Mouse (Mus musculus) myocyte (in vitro differentiated cells): ENCODE measurements around the gene Zfp775. TPM values are rescaled to one million over a fixed set of nuclear protein-coding genes. Genes with fewer than 3 reads are reported as not detected.

ENCODE experiments used
- H3K27me3 ChIP-seq: one replicate; pipeline ENCODE4 v1.6.1; 2011; ENCODE audit not compliant: control insufficient read depth, insufficient read depth, insufficient read length
- H3K36me3 ChIP-seq: one replicate; pipeline ENCODE4 v1.6.1; 2011; ENCODE audit not compliant: control insufficient read depth, insufficient read depth
- H3K4me2 ChIP-seq: one replicate; pipeline ENCODE4 v1.6.1; 2011; ENCODE audit warnings: low read depth, control low read depth
- H3K4me3 ChIP-seq: one replicate; pipeline ENCODE4 v1.5.1; 2011; ENCODE audit warnings: mild to moderate bottlenecking, control low read depth, moderate library complexity
- H3K79me2 ChIP-seq: one replicate; pipeline ENCODE4 v1.6.1; 2011; ENCODE audit not compliant: control insufficient read depth, insufficient read depth
- H3ac ChIP-seq: one replicate; pipeline ENCODE4 v1.6.1; 2011; ENCODE audit not compliant: control insufficient read depth, insufficient read length
- CEBPB ChIP-seq: IDR thresholded peaks from 2 replicates; pipeline ENCODE4 v1.6.1; 2011; ENCODE audit warnings: mild to moderate bottlenecking, moderate library complexity; ENCODE audit not compliant: poor library complexity, insufficient read depth, severe bottlenecking
- MYOD1 ChIP-seq, 3 experiments: IDR thresholded peaks; one replicate each; pipeline ENCODE4 v1.6.1; 2011; ENCODE audit warnings: control low read depth in 2 of 3, low read depth in 2 of 3, mild to moderate bottlenecking in 2 of 3, moderate library complexity in 1 of 3; ENCODE audit not compliant: insufficient read length in 2 of 3, control insufficient read depth in 1 of 3
- MYOG ChIP-seq, 3 experiments: IDR thresholded peaks; one replicate each; pipeline ENCODE4 v1.6.1; 2011; ENCODE audit warnings: control low read depth in 2 of 3, low read depth in 2 of 3, mild to moderate bottlenecking in 2 of 3; ENCODE audit not compliant: insufficient read length in 2 of 3, control insufficient read depth in 1 of 3, insufficient read depth in 1 of 3
- POLR2A ChIP-seq: IDR thresholded peaks from one replicate; pipeline ENCODE4 v1.6.1; 2011; ENCODE audit warnings: low read depth, mild to moderate bottlenecking, control low read depth, moderate library complexity; ENCODE audit not compliant: insufficient read length
- POLR2AphosphoS2 ChIP-seq: IDR thresholded peaks from one replicate; pipeline ENCODE4 v1.6.1; 2011; ENCODE audit warnings: low read depth, control low read depth; ENCODE audit not compliant: insufficient read length
- REST ChIP-seq: IDR thresholded peaks from one replicate; pipeline ENCODE4 v1.6.1; 2011; ENCODE audit warnings: mild to moderate bottlenecking, control low read depth, moderate library complexity; ENCODE audit not compliant: insufficient read depth, insufficient read length
- TCF12 ChIP-seq: IDR thresholded peaks from one replicate; pipeline ENCODE4 v1.6.1; 2011; ENCODE audit warnings: mild to moderate bottlenecking, control low read depth; ENCODE audit not compliant: poor library complexity, insufficient read depth, severe bottlenecking
- TCF3 ChIP-seq: IDR thresholded peaks from one replicate; pipeline ENCODE4 v1.6.1; 2011; ENCODE audit warnings: low read depth, control low read depth; ENCODE audit not compliant: insufficient read length
- USF1 ChIP-seq: IDR thresholded peaks from one replicate; pipeline ENCODE4 v1.6.1; 2011; ENCODE audit warnings: low read depth, mild to moderate bottlenecking, control low read depth, moderate library complexity
- polyA plus RNA-seq: library from polyadenylated mRNA; unstranded; fragments of >200 nt; fragmentation: generic; extraction: Trizol; gene quantifications from one replicate; pipeline ENCODE4 v1.2.1, GENCODE M21; 2012; ENCODE audit warnings: missing spikeins

The Zfp775 gene
- polyA plus RNA-seq, 1 experiment: 4.1 TPM

DNA sequence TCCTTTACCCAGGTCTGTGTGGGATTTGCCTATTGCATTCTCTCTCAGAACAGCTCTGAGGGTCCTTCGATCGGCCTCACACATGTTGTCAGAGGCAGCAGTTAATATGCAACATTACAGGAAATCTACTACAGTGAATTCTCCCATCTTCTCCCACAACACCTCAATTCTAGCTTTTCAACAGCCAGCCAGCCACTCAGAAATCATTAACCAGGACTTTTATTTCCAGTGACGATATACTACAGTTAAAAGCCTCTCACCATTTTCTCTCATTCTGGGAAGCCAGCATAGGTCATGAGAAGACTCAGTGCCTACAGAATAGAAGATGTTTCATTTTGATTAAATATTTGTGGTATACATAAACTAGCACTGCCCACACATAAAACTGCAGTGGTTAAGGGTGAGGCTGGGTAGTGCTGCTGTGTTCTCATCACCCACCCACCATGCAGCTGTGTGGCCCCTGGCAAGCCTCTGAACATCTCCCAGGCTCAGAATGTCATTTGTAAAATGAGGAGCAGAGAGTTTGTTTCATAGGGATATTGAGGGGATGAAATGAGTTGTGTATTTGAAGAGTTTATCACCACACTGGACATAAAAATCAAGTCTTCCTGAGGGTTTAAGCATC lies 10.5 kb upstream of the Zfp775 start:
- Histone ChIP-seq H3K4me2 (no peak overlapping the region), H3K79me2 (peaks cover 16% of the 10 kb centered on the region), H3ac (no peak overlapping the region), H3K4me3 (no peak overlapping the region), H3K36me3 (no peaks in the 10 kb centered on the region), H3K27me3 (no peaks in the 10 kb centered on the region)
- TF ChIP-seq CEBPB (no peak), REST (no peak), MYOG (IDR thresholded peaks at IDR 0.05; ENCODE audit: control insufficient read depth in 1 of 3, insufficient read depth in 1 of 3, insufficient read length in 2 of 3, low read depth in 2 of 3) (peak in 1 of 3 experiments; percentile 19), POLR2A (no peak), MYOD1 (IDR thresholded peaks at IDR 0.05; ENCODE audit: control insufficient read depth in 1 of 3, insufficient read length in 2 of 3, low read depth in 2 of 3) (peak in 2 of 3 experiments; percentile 52 to 60)

- no peaks in the 10 kb centered on the region for H3K27me3 ChIP-seq
- H3K79me2 ChIP-seq: peaks cover 16% of the 10 kb centered on the region
- H3K36me3 ChIP-seq: no peaks in the 10 kb centered on the region
- H3K4me2 ChIP-seq: no peak overlapping the region
- no peak overlapping the region for H3K4me3 ChIP-seq
- H3ac ChIP-seq: no peak overlapping the region
- TF ChIP-seq TCF3 (no peak), USF1 (no peak)
Observed at GRCm38 (mm10) chr6:48591871-48592270, 10.0 kb upstream of the Zfp775 start.

GRCm38 (mm10) chr6:48593158-48594042 lies 8.5 kb upstream of the Zfp775 start, which contains the start of the genes Repin1 and Gm44965:
Repin1 (plus strand) TSS chr6:48593883.
Gm44965 (plus strand) TSS chr6:48593941.
- peak within 1 kb of the TSS; percentile 69 for H3ac ChIP-seq
- TF ChIP-seq POLR2AphosphoS2: peak; percentile 57
- TF ChIP-seq POLR2A: peak; percentile 79
- TF ChIP-seq TCF3: peak; percentile 64
- TF ChIP-seq USF1: peak; percentile 71
- TF ChIP-seq CEBPB: no peak
- TF ChIP-seq MYOD1 (IDR thresholded peaks at IDR 0.05; ENCODE audit: control insufficient read depth in 1 of 3, insufficient read length in 2 of 3, low read depth in 2 of 3): peak in 2 of 3 experiments; percentile 96 to 97
- peak; percentile 26 to 96 (median 94) for TF ChIP-seq MYOG (IDR thresholded peaks at IDR 0.05; ENCODE audit: control insufficient read depth in 1 of 3, insufficient read depth in 1 of 3, insufficient read length in 2 of 3, low read depth in 2 of 3)
- TF ChIP-seq TCF12: peak; percentile 52
- TF ChIP-seq REST: no peak
- H3K4me2 ChIP-seq: peak within 1 kb of the TSS; percentile 81

GRCm38 (mm10) chr6:48594043-48594738 lies 7.7 kb upstream of the Zfp775 start:
- Histone ChIP-seq H3K36me3 (peaks cover 9% of the 10 kb centered on the region), H3K4me3 (peak overlapping the region; percentile 61), H3K27me3 (no peaks in the 10 kb centered on the region), H3K79me2 (peaks cover 21% of the 10 kb centered on the region), H3K4me2 (peak overlapping the region; percentile 81), H3ac (peak overlapping the region; percentile 69)
- TF ChIP-seq POLR2A: no peak
- peak in 2 of 3 experiments; percentile 35 to 38 for TF ChIP-seq MYOG (IDR thresholded peaks at IDR 0.05; ENCODE audit: control insufficient read depth in 1 of 3, insufficient read depth in 1 of 3, insufficient read length in 2 of 3, low read depth in 2 of 3)
- TF ChIP-seq MYOD1 (IDR thresholded peaks at IDR 0.05; ENCODE audit: control insufficient read depth in 1 of 3, insufficient read length in 2 of 3, low read depth in 2 of 3): peak in 2 of 3 experiments; percentile 16 to 58
- no peak for TF ChIP-seq POLR2AphosphoS2

More at GRCm38 (mm10) chr6:48593158-48594042, 8.5 kb upstream of the Zfp775 start, which contains the start of the genes Repin1 and Gm44965:
- H3K4me3 ChIP-seq: peak within 1 kb of the TSS; percentile 61
- peaks cover 9% of the 10 kb centered on the region for H3K36me3 ChIP-seq
- H3K79me2 ChIP-seq: peaks cover 18% of the 10 kb centered on the region
- H3K27me3 ChIP-seq: no peaks in the 10 kb centered on the region

DNA sequence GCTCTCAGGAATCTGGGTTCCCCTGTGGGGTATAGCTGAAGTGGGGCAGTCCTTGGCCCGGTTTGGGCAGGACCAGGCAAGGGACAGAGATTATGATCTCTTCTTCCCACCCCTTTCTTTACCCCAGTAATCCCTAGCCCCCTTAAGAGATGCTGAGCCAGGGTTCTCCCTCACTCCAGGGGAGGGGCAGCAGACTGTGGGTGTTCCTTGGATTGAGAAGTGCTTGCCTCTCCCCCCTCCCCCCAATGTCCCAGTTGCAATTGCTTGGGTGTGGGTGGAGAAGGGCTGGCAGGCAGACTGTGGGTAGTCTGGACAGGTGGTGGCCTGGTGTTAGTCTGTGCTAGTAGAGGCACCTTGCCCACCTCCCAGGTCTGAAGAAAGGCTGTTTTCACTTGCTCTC lies 6.6 kb upstream of the Zfp775 start:
- peak overlapping the region; percentile 61 for H3K4me3 ChIP-seq
- H3K27me3 ChIP-seq: no peaks in the 10 kb centered on the region
- peak overlapping the region; percentile 81 for H3K4me2 ChIP-seq
- peaks cover 9% of the 10 kb centered on the region for H3K36me3 ChIP-seq
- no peak for TF ChIP-seq TCF3
- peak in 1 of 3 experiments; percentile 29 for TF ChIP-seq MYOD1 (IDR thresholded peaks at IDR 0.05; ENCODE audit: control insufficient read depth in 1 of 3, insufficient read length in 2 of 3, low read depth in 2 of 3)
- no peak for TF ChIP-seq CEBPB
- TF ChIP-seq USF1: no peak
- H3K79me2 ChIP-seq: peaks cover 21% of the 10 kb centered on the region
- H3ac ChIP-seq: no peak overlapping the region
